Mouse (Mus musculus): ENCODE measurements at regions not wholly inside any gene's neighbourhood (a gene's known extent, or its start where the extent isn't known, plus 50 kb on each side); places are given as distances from the start of the nearest gene placed in this dataset.
"Not testable (repeated sequence)": the region's sequence is repeated elsewhere in the genome, so short reads cannot be mapped to it uniquely, and the experiment has no call there.

- DNase-seq (ENCODE audit: low read depth), result no peak
Observed at GRCm38 (mm10) chr4:89621260-89621659, 58.0 kb upstream of the Dmrta1 start.

GRCm38 (mm10) chr4:89604721-89605120, 74.5 kb upstream of the Dmrta1 start:
- DNase-seq (ENCODE audit: low read depth), result no peak

GRCm38 (mm10) chr4:89575529-89575928, 103.7 kb upstream of the Dmrta1 start:
- peak; percentile 22 for DNase-seq (ENCODE audit: low read depth)

GRCm38 (mm10) chr4:89554711-89555466, 124.3 kb upstream of the Dmrta1 start:
- DNase-seq (ENCODE audit: low read depth), result no peak

- DNase-seq (ENCODE audit: low read depth), result no peak
Observed at GRCm38 (mm10) chr4:89552556-89552955, 126.7 kb upstream of the Dmrta1 start.

GRCm38 (mm10) chr4:89550515-89550914, 128.7 kb upstream of the Dmrta1 start:
- DNase-seq (ENCODE audit: low read depth), result peak; percentile 68

GRCm38 (mm10) chr4:89532462-89532861, 146.8 kb upstream of the Dmrta1 start:
- peak; percentile 61 for DNase-seq (ENCODE audit: low read depth)

GRCm38 (mm10) chr4:89530050-89530911, 149.0 kb upstream of the Dmrta1 start:
- DNase-seq (ENCODE audit: low read depth), result no peak

- no peak for DNase-seq (ENCODE audit: low read depth)
Observed at GRCm38 (mm10) chr4:89527966-89528365, 151.3 kb upstream of the Dmrta1 start.

- DNase-seq (ENCODE audit: low read depth), result no peak
Observed at GRCm38 (mm10) chr4:89527326-89527725, 151.9 kb upstream of the Dmrta1 start.

- not testable (repeated sequence) for DNase-seq (ENCODE audit: low read depth)
Observed at GRCm38 (mm10) chr4:89525525-89525924, 153.7 kb upstream of the Dmrta1 start.

- peak; percentile 85 for DNase-seq (ENCODE audit: low read depth)
Observed at GRCm38 (mm10) chr4:89524260-89525200, 154.7 kb upstream of the Dmrta1 start.

- DNase-seq (ENCODE audit: low read depth), result no peak
Observed at GRCm38 (mm10) chr4:89523423-89524259, 155.6 kb upstream of the Dmrta1 start.

- no peak for DNase-seq (ENCODE audit: low read depth)
Observed at GRCm38 (mm10) chr4:89518027-89518426, 161.2 kb upstream of the Dmrta1 start.

- DNase-seq (ENCODE audit: low read depth), result no peak
Observed at GRCm38 (mm10) chr4:89515823-89516411, 163.3 kb upstream of the Dmrta1 start.

- DNase-seq (ENCODE audit: low read depth), result no peak
Observed at GRCm38 (mm10) chr4:89514981-89515380, 164.3 kb upstream of the Dmrta1 start.

GRCm38 (mm10) chr4:89510593-89510992, 168.6 kb upstream of the Dmrta1 start:
- no peak for DNase-seq (ENCODE audit: low read depth)

- no peak for DNase-seq (ENCODE audit: low read depth)
Observed at GRCm38 (mm10) chr4:89509655-89510391, 169.4 kb upstream of the Dmrta1 start.

GRCm38 (mm10) chr4:89508103-89508763, 171.0 kb upstream of the Dmrta1 start:
- DNase-seq (ENCODE audit: low read depth), result no peak

All from naive thymus-derived CD4-positive, alpha-beta T cell, adult 2 months (primary cell).